Mouse (Mus musculus) E14TG2a.4 (cell line): ENCODE results near the gene Tex36.

Experiments
- H3K27me3 ChIP-seq: 2 replicates; pipeline ENCODE4 v1.6.1; 2014; ENCODE audit warnings: low read length, control low read depth; ENCODE audit not compliant: insufficient read depth
- H3K36me3 ChIP-seq: 2 replicates; pipeline ENCODE4 v1.6.1; 2014; ENCODE audit warnings: low read length, control low read depth; ENCODE audit not compliant: insufficient read depth
- H3K4me1 ChIP-seq: replicated peaks from 2 replicates; pipeline ENCODE4 v1.6.1; 2014; ENCODE audit warnings: low read depth, low read length, control low read depth
- H3K4me3 ChIP-seq: replicated peaks from 2 replicates; pipeline ENCODE4 v1.5.1; 2014; ENCODE audit warnings: mild to moderate bottlenecking, low read length
- H3K9me3 ChIP-seq: 2 replicates; pipeline ENCODE4 v1.6.1; 2014; ENCODE audit warnings: low read length, control low read depth
- CTCF ChIP-seq: conservative IDR thresholded peaks from 2 replicates; pipeline ENCODE4 v1.5.1; 2014; ENCODE audit warnings: low read length
- NANOG ChIP-seq: IDR thresholded peaks from 2 replicates; pipeline ENCODE4 v1.6.1; 2014; ENCODE audit warnings: borderline replicate concordance, low read length, mixed read lengths
- POU5F1 ChIP-seq: IDR thresholded peaks from 2 replicates; pipeline ENCODE4 v1.6.1; 2014; ENCODE audit warnings: low read length, borderline replicate concordance

The Tex36 gene

GRCm38 (mm10) chr7:133630821-133631220 is 28.9 kb upstream of the Tex36 start:
- no peak overlapping the region for H3K4me3 ChIP-seq
- TF ChIP-seq POU5F1 = no peak
- TF ChIP-seq CTCF = no peak
- TF ChIP-seq NANOG = no peak
- H3K4me1 ChIP-seq = peaks cover 13% of the 10 kb centered on the region
- no peaks in the 10 kb centered on the region for H3K9me3 ChIP-seq
- H3K27me3 ChIP-seq = no peaks in the 10 kb centered on the region; the same call in 1 of the 2 replicates
- H3K36me3 ChIP-seq = no peaks in the 10 kb centered on the region

GRCm38 (mm10) chr7:133627184-133627936 is 25.4 kb upstream of the Tex36 start:
- no peaks in the 10 kb centered on the region for H3K9me3 ChIP-seq
- H3K4me3 ChIP-seq = no peak overlapping the region
- peaks cover 3% of the 10 kb centered on the region; the same call in 1 of the 2 replicates for H3K27me3 ChIP-seq
- H3K36me3 ChIP-seq = no peaks in the 10 kb centered on the region
- peaks cover 5% of the 10 kb centered on the region; the same call in 1 of the 2 replicates for H3K4me1 ChIP-seq
- TF ChIP-seq POU5F1 (no peak), NANOG (no peak), CTCF (no peak)

GRCm38 (mm10) chr7:133623226-133623625 is 21.3 kb upstream of the Tex36 start:
- TF ChIP-seq CTCF (no peak), POU5F1 (no peak), NANOG (no peak)

GRCm38 (mm10) chr7:133620721-133621120 is 18.8 kb upstream of the Tex36 start:
- no peak for TF ChIP-seq POU5F1
- TF ChIP-seq NANOG = no peak
- TF ChIP-seq CTCF = peak; percentile 12
- Histone ChIP-seq H3K4me1 (no peaks in the 10 kb centered on the region), H3K4me3 (no peak overlapping the region), H3K36me3 (no peaks in the 10 kb centered on the region), H3K9me3 (no peaks in the 10 kb centered on the region), H3K27me3 (peaks cover 2% of the 10 kb centered on the region; the same call in 1 of the 2 replicates)

More at GRCm38 (mm10) chr7:133623226-133623625, 21.3 kb upstream of the Tex36 start:
- Histone ChIP-seq H3K9me3 (no peaks in the 10 kb centered on the region), H3K4me3 (no peak overlapping the region), H3K27me3 (peaks cover 3% of the 10 kb centered on the region; the same call in 1 of the 2 replicates), H3K36me3 (no peaks in the 10 kb centered on the region), H3K4me1 (no peaks in the 10 kb centered on the region)

- Histone ChIP-seq H3K27me3 (no peaks in the 10 kb centered on the region; the same call in 1 of the 2 replicates), H3K36me3 (no peaks in the 10 kb centered on the region), H3K9me3 (no peaks in the 10 kb centered on the region), H3K4me3 (no peak overlapping the region), H3K4me1 (peaks cover 31% of the 10 kb centered on the region)
- no peak for TF ChIP-seq POU5F1
- no peak for TF ChIP-seq NANOG
- TF ChIP-seq CTCF = no peak
These were observed 11.0 kb upstream of the Tex36 start for GRCm38 (mm10) chr7:133612981-133613380.

- peaks cover 46% of the 10 kb centered on the region for H3K4me1 ChIP-seq
- H3K36me3 ChIP-seq = no peaks in the 10 kb centered on the region
- no peak overlapping the region for H3K4me3 ChIP-seq
- H3K27me3 ChIP-seq = no peaks in the 10 kb centered on the region
- no peaks in the 10 kb centered on the region for H3K9me3 ChIP-seq
- no peak for TF ChIP-seq NANOG
- TF ChIP-seq POU5F1 = no peak
- no peak for TF ChIP-seq CTCF
These were observed 7.6 kb upstream of the Tex36 start for GRCm38 (mm10) chr7:133609585-133609984.

- H3K9me3 ChIP-seq = no peaks in the 10 kb centered on the region
- no peak overlapping the region for H3K4me3 ChIP-seq
- TF ChIP-seq POU5F1 (no peak), CTCF (no peak), NANOG (no peak)
- no peaks in the 10 kb centered on the region for H3K27me3 ChIP-seq
- H3K4me1 ChIP-seq = peaks cover 52% of the 10 kb centered on the region
- no peaks in the 10 kb centered on the region for H3K36me3 ChIP-seq
These were observed 6.8 kb upstream of the Tex36 start for GRCm38 (mm10) chr7:133608631-133609340.

- Histone ChIP-seq H3K4me3 (no peak overlapping the region), H3K4me1 (peaks cover 53% of the 10 kb centered on the region), H3K27me3 (no peaks in the 10 kb centered on the region), H3K9me3 (no peaks in the 10 kb centered on the region), H3K36me3 (no peaks in the 10 kb centered on the region)
- TF ChIP-seq POU5F1 (no peak), CTCF (no peak), NANOG (no peak)
These were observed 6.1 kb upstream of the Tex36 start for GRCm38 (mm10) chr7:133607883-133608575.
